Mouse (Mus musculus) stomach, embryonic 15.5 days (tissue): ENCODE measurements around the gene Sept9. TPM values are rescaled to one million over a fixed set of nuclear protein-coding genes. Genes with fewer than 3 reads are reported as not detected.

Source experiments
- ATAC-seq: fragments of 200-750 bp; cut with Nextera tagmentation; 2 replicates; pipeline ENCODE4 v1.8.0; 2017; ENCODE audit warnings: low read depth, moderate number of reproducible peaks, moderate TSS enrichment; ENCODE audit not compliant: insufficient read depth, low FRiP score
- H3K27ac ChIP-seq: fragments of 300-500 bp; sonication (generic); 2 replicates; pipeline ENCODE4 v1.5.1; 2015; ENCODE audit warnings: mild to moderate bottlenecking, inconsistent platforms
- H3K27me3 ChIP-seq: fragments of 300-500 bp; sonication (generic); replicated peaks from 2 replicates; pipeline ENCODE4 v1.6.1; 2015; ENCODE audit warnings: inconsistent platforms
- H3K36me3 ChIP-seq: fragments of 300-500 bp; sonication (generic); 2 replicates; pipeline ENCODE4 v1.6.1; 2015; ENCODE audit warnings: inconsistent platforms
- H3K4me1 ChIP-seq: fragments of 300-500 bp; sonication (generic); 2 replicates; pipeline ENCODE4 v1.6.1; 2015; ENCODE audit warnings: inconsistent platforms
- H3K4me2 ChIP-seq: fragments of 300-500 bp; sonication (generic); 2 replicates; pipeline ENCODE4 v1.6.1; 2015; ENCODE audit warnings: mild to moderate bottlenecking, inconsistent platforms
- H3K4me3 ChIP-seq: fragments of 300-500 bp; sonication (generic); replicated peaks from 2 replicates; pipeline ENCODE4 v1.5.1; 2015; ENCODE audit warnings: inconsistent platforms
- H3K9ac ChIP-seq: fragments of 300-500 bp; sonication (generic); 2 replicates; pipeline ENCODE4 v1.6.1; 2015; ENCODE audit warnings: inconsistent platforms
- H3K9me3 ChIP-seq: fragments of 300-500 bp; sonication (generic); 2 replicates; pipeline ENCODE4 v1.6.1; 2016; ENCODE audit warnings: inconsistent platforms
- WGBS: fragments of 180-500 bp; shearing (Covaris S2); methylation state at CpG from one replicate; pipeline ENCODE4 v1.1.7; 2015; 5-methylcytosine and 5-hydroxymethylcytosine counted together
- polyA plus RNA-seq: library from polyadenylated mRNA; unstranded; fragments of >200 nt; fragmentation: Nextera tagmentation; extraction: Ambion mirVana; gene quantifications from 2 replicates; pipeline ENCODE4 v1.2.1, GENCODE M21; 2015

Gene Sept9
- polyA plus RNA-seq, 1 experiment from 2014 or later: 107 TPM

GRCm38 (mm10) chr11:117314520-117314919 is 115.1 kb downstream of the Sept9 start:
- 89% methylated on average over 8 of the region's 8 CpGs for WGBS
- no peak overlapping the region for H3K9ac ChIP-seq
- no peak for ATAC-seq
- H3K4me3 ChIP-seq: no peak overlapping the region
- peaks cover 100% of the 10 kb centered on the region for H3K4me1 ChIP-seq
- no peaks in the 10 kb centered on the region for H3K36me3 ChIP-seq
- peak overlapping the region; percentile 83 for H3K27ac ChIP-seq
- H3K9me3 ChIP-seq: no peaks in the 10 kb centered on the region
- no peak overlapping the region for H3K4me2 ChIP-seq
- no peaks in the 10 kb centered on the region for H3K27me3 ChIP-seq

DNA sequence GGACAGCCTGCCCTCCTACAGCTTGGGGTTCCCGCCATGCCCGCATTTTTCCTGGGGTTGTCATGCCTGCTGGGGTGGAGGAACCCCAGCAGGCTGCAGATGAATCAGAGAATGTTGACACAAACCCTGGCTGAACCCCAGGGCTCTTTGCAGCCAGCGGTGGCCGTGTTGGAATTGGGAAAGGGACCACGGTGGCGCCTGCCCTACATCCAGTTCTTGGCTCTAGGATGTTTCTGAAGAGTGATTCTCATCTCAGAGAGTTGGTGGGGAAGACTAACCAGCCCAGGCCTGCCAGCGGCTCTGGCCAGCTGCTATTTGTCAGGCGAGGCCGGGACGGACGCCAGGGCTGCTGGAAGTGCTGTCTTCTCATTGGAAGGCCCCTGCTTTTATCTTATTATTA is 115.8 kb downstream of the Sept9 start:
- Histone ChIP-seq H3K36me3 (no peaks in the 10 kb centered on the region), H3K27me3 (no peaks in the 10 kb centered on the region), H3K4me1 (peaks cover 100% of the 10 kb centered on the region), H3K9me3 (no peaks in the 10 kb centered on the region), H3K4me2 (peak overlapping the region; percentile 9; the same call in 1 of the 2 replicates), H3K4me3 (no peak overlapping the region), H3K27ac (peak overlapping the region; percentile 83), H3K9ac (no peak overlapping the region)
- ATAC-seq: no peak
- WGBS: 38% methylated on average over 11 of the region's 11 CpGs

GRCm38 (mm10) chr11:117316441-117317331 is 117.2 kb downstream of the Sept9 start:
- 44% methylated on average over 16 of the region's 16 CpGs for WGBS
- no peaks in the 10 kb centered on the region for H3K27me3 ChIP-seq
- H3K9ac ChIP-seq: 0 out of 2 replicates have a peak overlapping the region, but pooled peaks have one; percentile 3
- H3K4me2 ChIP-seq: peak overlapping the region; percentile 21
- H3K4me3 ChIP-seq: no peak overlapping the region
- no peak for ATAC-seq
- H3K9me3 ChIP-seq: no peaks in the 10 kb centered on the region
- H3K36me3 ChIP-seq: no peaks in the 10 kb centered on the region
- peaks cover 97% of the 10 kb centered on the region for H3K4me1 ChIP-seq
- H3K27ac ChIP-seq: peak overlapping the region; percentile 87

GRCm38 (mm10) chr11:117317429-117318101 is 118.1 kb downstream of the Sept9 start:
- H3K27me3 ChIP-seq: no peaks in the 10 kb centered on the region
- no peaks in the 10 kb centered on the region for H3K9me3 ChIP-seq
- 22% methylated on average over 20 of the region's 20 CpGs for WGBS
- peak overlapping the region; percentile 21 for H3K4me2 ChIP-seq
- peak overlapping the region; percentile 87 for H3K27ac ChIP-seq
- H3K9ac ChIP-seq: 0 out of 2 replicates have a peak overlapping the region, but pooled peaks have one; percentile 3
- H3K4me1 ChIP-seq: peaks cover 88% of the 10 kb centered on the region
- no peak for ATAC-seq
- no peak overlapping the region for H3K4me3 ChIP-seq
- H3K36me3 ChIP-seq: no peaks in the 10 kb centered on the region

GRCm38 (mm10) chr11:117318202-117318601 is 118.7 kb downstream of the Sept9 start:
- no peaks in the 10 kb centered on the region for H3K9me3 ChIP-seq
- no peaks in the 10 kb centered on the region for H3K36me3 ChIP-seq
- H3K4me2 ChIP-seq: 0 out of 2 replicates have a peak overlapping the region, but pooled peaks have one; percentile 21
- H3K9ac ChIP-seq: no peak overlapping the region
- H3K4me3 ChIP-seq: no peak overlapping the region
- WGBS: 55% methylated on average over 3 of the region's 3 CpGs
- ATAC-seq: no peak
- H3K27me3 ChIP-seq: no peaks in the 10 kb centered on the region
- H3K27ac ChIP-seq: peak overlapping the region; percentile 87
- H3K4me1 ChIP-seq: peaks cover 86% of the 10 kb centered on the region

- no peak overlapping the region for H3K4me2 ChIP-seq
- no peak for ATAC-seq
- 47% methylated on average over 12 of the region's 12 CpGs for WGBS
- no peaks in the 10 kb centered on the region for H3K36me3 ChIP-seq
- no peak overlapping the region for H3K9ac ChIP-seq
- no peak overlapping the region for H3K4me3 ChIP-seq
- H3K27ac ChIP-seq: peak overlapping the region; percentile 87
- no peaks in the 10 kb centered on the region for H3K9me3 ChIP-seq
- H3K27me3 ChIP-seq: no peaks in the 10 kb centered on the region
- peaks cover 86% of the 10 kb centered on the region for H3K4me1 ChIP-seq
Observed at GRCm38 (mm10) chr11:117318731-117319542, 119.5 kb downstream of the Sept9 start.

DNA sequence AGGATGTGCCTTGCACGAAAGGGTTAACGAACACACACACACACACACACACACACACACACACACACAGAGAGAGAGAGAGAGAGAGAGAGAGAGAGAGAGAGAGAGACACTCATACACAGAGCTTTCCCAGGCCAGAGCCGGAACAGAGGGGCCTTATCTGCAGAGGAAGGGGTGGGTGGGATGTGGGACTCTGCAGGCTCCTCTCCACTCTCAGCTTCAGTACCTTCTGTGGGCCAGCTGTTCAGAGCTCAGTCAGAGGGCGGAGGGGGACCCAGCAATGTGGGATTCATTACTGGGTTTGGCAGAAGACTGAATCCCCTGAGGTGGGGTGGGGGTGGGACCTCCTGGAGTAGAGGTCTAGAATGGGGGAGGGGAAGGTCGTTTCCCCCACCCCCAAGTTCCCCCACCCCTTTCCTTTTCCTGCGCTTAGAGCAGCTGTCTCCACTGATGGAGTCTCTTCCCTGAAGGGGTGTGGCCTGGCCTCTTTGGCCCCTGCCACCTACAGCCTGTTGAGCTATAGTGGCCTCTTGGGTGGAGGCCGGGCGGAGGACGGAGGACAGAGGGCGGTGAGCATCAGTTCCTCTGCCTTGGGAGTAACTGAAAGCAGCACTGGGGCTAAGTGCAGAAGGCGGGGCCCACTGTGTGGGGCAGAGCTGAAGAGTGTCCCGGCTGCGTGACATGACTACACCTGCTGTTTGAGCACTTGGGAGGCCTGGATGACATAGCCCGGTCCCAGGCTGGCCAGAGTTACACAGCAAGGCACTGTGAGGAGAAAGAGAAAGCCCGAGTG is 120.3 kb downstream of the Sept9 start:
- H3K4me1 ChIP-seq: peaks cover 86% of the 10 kb centered on the region
- H3K36me3 ChIP-seq: no peaks in the 10 kb centered on the region
- 23% methylated on average over 14 of the region's 15 CpGs for WGBS
- H3K27ac ChIP-seq: peak overlapping the region; percentile 87
- H3K9ac ChIP-seq: no peak overlapping the region
- no peak overlapping the region for H3K4me3 ChIP-seq
- ATAC-seq: peak; percentile 48
- H3K27me3 ChIP-seq: no peaks in the 10 kb centered on the region
- H3K4me2 ChIP-seq: peak overlapping the region; percentile 29; the same call in 1 of the 2 replicates
- H3K9me3 ChIP-seq: no peaks in the 10 kb centered on the region

DNA sequence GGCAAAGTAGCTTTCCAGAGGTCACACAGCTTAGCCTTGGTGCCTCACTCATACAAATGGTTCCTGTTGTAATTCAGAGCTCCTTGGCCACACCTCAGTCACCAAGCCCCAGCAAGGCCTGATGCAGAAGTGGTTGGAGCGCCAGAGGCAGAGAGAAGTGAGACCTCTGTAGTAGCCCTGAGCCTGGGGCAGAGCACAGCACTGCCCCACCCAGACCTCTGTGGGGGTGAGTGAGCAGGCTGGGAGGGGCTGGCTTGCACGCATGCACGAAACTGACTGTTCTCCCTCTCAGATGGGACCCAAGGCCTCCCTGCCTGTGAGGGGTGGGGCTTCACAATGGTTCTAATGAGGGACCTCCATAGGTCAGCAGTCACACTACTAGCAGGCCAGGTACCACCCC is 121.0 kb downstream of the Sept9 start:
- no peak for ATAC-seq
- Histone ChIP-seq H3K9ac (no peak overlapping the region), H3K27ac (peak overlapping the region; percentile 87), H3K4me3 (no peak overlapping the region), H3K9me3 (no peaks in the 10 kb centered on the region), H3K4me1 (peaks cover 84% of the 10 kb centered on the region), H3K27me3 (no peaks in the 10 kb centered on the region), H3K36me3 (no peaks in the 10 kb centered on the region), H3K4me2 (no peak overlapping the region)
- 65% methylated on average over 3 of the region's 3 CpGs for WGBS

DNA sequence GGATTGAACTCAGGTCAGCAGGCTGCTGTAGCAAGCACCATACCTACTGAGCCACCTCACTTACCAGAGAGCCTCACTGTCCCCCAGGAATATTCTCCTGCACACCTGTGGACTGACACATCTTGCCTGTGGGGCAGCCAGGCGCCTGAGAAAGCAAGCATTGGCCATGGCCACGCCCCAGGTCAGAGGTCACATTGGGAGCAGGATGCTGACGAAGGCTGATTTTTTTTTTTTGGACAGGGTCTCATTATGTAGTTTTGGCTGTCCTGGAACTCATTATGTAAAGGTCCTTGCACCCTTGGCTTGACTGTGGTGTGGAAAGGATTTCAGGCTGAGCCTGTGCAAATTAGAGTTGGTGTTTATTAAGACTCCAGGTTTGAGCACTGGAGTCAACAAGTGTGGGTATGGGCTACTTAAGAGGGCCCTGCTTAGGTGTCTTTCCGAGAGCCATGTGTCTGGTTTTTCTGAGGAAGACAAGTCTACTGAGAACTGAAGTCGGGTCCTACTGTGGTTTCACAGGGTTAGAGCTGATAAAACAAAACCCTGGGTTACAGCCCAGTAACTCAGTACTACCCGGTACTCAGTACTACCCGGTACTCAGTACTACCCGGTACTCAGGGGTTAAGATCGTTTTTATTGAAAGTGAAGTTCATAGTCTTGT is 122.0 kb downstream of the Sept9 start:
- Histone ChIP-seq H3K4me3 (no peak overlapping the region), H3K4me1 (peaks cover 84% of the 10 kb centered on the region), H3K36me3 (no peaks in the 10 kb centered on the region), H3K9me3 (no peaks in the 10 kb centered on the region), H3K9ac (no peak overlapping the region), H3K27ac (0 out of 2 replicates have a peak overlapping the region, but pooled peaks have one; percentile 87), H3K4me2 (no peak overlapping the region), H3K27me3 (no peaks in the 10 kb centered on the region)
- ATAC-seq: no peak
- 71% methylated on average over 9 of the region's 9 CpGs for WGBS

DNA sequence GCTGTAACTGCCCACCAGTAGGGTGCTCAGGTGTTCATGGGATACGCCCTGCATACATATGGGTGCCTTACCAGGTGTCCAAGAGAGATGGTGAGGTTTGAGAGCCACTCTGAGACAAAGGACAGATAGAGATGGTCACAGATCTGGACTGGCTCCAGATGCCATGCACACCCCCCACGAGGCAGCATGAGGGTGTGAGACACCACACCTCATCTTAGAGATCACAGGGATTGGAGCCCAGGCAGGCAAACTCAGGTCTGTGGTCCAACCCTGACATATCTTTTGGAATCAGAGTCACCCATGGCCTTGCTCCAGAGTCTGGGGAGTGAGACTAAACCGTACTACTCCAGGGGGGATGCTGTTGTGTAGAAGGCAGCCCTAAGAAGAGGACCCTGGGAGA is 122.8 kb downstream of the Sept9 start:
- Histone ChIP-seq H3K4me2 (no peak overlapping the region), H3K9me3 (no peaks in the 10 kb centered on the region), H3K4me1 (peaks cover 80% of the 10 kb centered on the region), H3K36me3 (no peaks in the 10 kb centered on the region), H3K4me3 (no peak overlapping the region), H3K27me3 (no peaks in the 10 kb centered on the region), H3K27ac (no peak overlapping the region), H3K9ac (no peak overlapping the region)
- WGBS: 75% methylated on average over 3 of the region's 3 CpGs
- ATAC-seq: no peak
